14 mouse cellular contexts compared by ENCODE assay signal in the genomic region with DNA sequence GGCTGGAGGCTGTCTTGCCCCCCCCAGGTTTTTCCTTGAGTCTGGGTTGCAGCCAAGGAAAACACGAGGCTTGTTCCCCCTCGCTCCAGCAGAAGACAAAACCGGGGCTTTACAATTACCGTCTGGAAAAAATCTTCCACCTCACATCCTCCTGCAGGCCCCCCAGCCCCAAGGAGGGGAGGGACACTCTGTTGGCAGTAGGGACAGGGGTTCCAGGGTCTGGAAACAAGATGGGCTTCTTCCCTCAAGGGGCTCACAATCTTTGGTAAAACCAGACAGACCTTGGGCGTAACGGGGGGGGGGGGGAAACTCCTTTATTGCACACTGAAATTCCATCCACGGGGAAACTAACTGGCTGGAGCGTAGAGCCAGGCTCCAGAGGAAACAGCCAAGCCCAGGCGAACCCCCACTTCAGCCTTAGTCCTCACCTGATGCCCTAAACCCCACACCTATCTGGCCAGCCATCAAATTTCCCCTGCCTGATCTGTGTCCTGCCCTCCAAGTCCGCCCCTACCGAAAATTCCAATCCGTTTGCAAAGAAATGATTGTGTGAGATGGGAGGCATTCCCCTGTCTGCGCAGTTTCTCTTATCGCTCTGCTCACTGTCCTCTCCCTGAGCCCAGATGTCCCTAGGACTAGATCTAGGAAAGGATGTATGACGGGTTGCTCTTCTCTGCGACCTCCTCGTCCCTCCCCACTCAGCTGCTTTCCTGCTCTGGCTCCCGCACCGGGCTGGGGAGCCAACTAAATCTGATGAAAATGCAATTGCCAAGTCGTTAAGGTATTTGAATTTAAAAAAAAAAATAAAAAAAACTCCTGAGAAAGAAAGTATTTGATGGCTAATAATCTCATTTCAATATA. TPM values are rescaled to one million over a fixed set of nuclear protein-coding genes. Genes with fewer than 3 reads are reported as not detected.
A peak's percentile ranks its signal among the peaks of the same experiment; 100 is the strongest.
DNase-seq lines count a peak whose midpoint lies in the region; ATAC-seq and TF ChIP-seq lines count a peak whose summit lies in the region.
"Had no signal": no experiment of that assay in that cellular context is flagged by ENCODE, and none has a peak within 500 bp of the region (broad histone marks: within the 10 kb centered on the region; RNA-seq: fewer than 3 reads in every experiment).

No protein-coding gene starts in this region.

- peak; percentile 55 for DNase-seq in heart, adult 11 months
- no peak for DNase-seq in heart, adult 8-10 months (ENCODE audit: low spot score)
- DNase-seq in lung, embryonic 14.5 days = peak; percentile 20
- DNase-seq in lung, adult 2 months = no peak
- DNase-seq in thymus, postnatal 4 days = no peak
- DNase-seq: adrenal gland, adult 8-10 months; cerebellum, adult 18-20 months; gastrocnemius, postnatal 14 days; layer of hippocampus, adult 9-11 months had no signal

- no peak overlapping the region for H3K27ac ChIP-seq in lung, embryonic 14.5 days (ENCODE audit: low read depth)
- peak overlapping the region; percentile 31; the same call in 1 of the 2 replicates for H3K27ac ChIP-seq in limb, embryonic 12.5 days
- no peak overlapping the region for H3K27ac ChIP-seq in neural tube, embryonic 15.5 days (replicated peaks)
- H3K27ac ChIP-seq: liver, embryonic 12.5 days had no signal

- no peak for TF ChIP-seq POLR2A in lung, adult 2 months (IDR thresholded peaks at IDR 0.05; ENCODE audit: borderline replicate concordance, extremely low read depth, low read depth, low read length)

- ATAC-seq in lung, embryonic 14.5 days (ENCODE audit: insufficient read depth) = no peak
- ATAC-seq in limb, embryonic 12.5 days (ENCODE audit: insufficient number of reproducible peaks, insufficient read depth, low FRiP score, low TSS enrichment, low read depth) = no peak
- ATAC-seq in neural tube, embryonic 15.5 days (ENCODE audit: low FRiP score) = no peak
- no peak for ATAC-seq in activated CD4-positive, CD25-positive, alpha-beta regulatory T cell, adult 4 months
- ATAC-seq: inflammation-experienced regulatory T-cells, adult 6 months; liver, embryonic 12.5 days had no signal

- H3K4me2 ChIP-seq in lung, embryonic 14.5 days = peak overlapping the region; percentile 81
- peak overlapping the region; percentile 74 for H3K4me2 ChIP-seq in limb, embryonic 12.5 days
- H3K4me2 ChIP-seq in neural tube, embryonic 15.5 days = peak overlapping the region; percentile 40; the same call in 1 of the 2 replicates

- H3K4me1 ChIP-seq in lung, embryonic 14.5 days (ENCODE audit: insufficient read depth) = peaks cover 24% of the 10 kb centered on the region
- H3K4me1 ChIP-seq in lung, adult 2 months (ENCODE audit: control insufficient read depth, insufficient read depth, low read length) = peaks cover 5% of the 10 kb centered on the region; the same call in 1 of the 2 replicates
- peaks cover 62% of the 10 kb centered on the region for H3K4me1 ChIP-seq in limb, embryonic 12.5 days (replicated peaks)
- peaks cover 53% of the 10 kb centered on the region for H3K4me1 ChIP-seq in neural tube, embryonic 15.5 days

- H3K9ac ChIP-seq in lung, embryonic 14.5 days = no peak overlapping the region
- no peak overlapping the region; the same call in 1 of the 2 replicates for H3K9ac ChIP-seq in limb, embryonic 12.5 days (replicated peaks)
- no peak overlapping the region for H3K9ac ChIP-seq in neural tube, embryonic 15.5 days (replicated peaks)
- H3K9ac ChIP-seq: liver, embryonic 12.5 days had no signal

- peaks cover 49% of the 10 kb centered on the region for H3K27me3 ChIP-seq in lung, embryonic 14.5 days (ENCODE audit: insufficient read depth, low read length)
- H3K27me3 ChIP-seq in limb, embryonic 12.5 days = peaks cover 65% of the 10 kb centered on the region
- H3K27me3 ChIP-seq in neural tube, embryonic 15.5 days (replicated peaks) = peaks cover 61% of the 10 kb centered on the region

- 10% methylated on average over 20 of the region's 20 CpGs for WGBS in lung, embryonic 14.5 days
- WGBS in lung, adult 2 months = 18% methylated on average over 20 of the region's 20 CpGs
- 3% methylated on average over 19 of the region's 20 CpGs for WGBS in limb, embryonic 12.5 days
- 7% methylated on average over 20 of the region's 20 CpGs for WGBS in neural tube, embryonic 15.5 days

- H3K4me3 ChIP-seq in lung, embryonic 14.5 days (ENCODE audit: low read depth, low read length) = peak overlapping the region; percentile 16; the same call in 1 of the 2 replicates
- H3K4me3 ChIP-seq in lung, adult 2 months (replicated peaks; ENCODE audit: extremely low read depth, low read depth, low read length) = no peak overlapping the region
- H3K4me3 ChIP-seq in limb, embryonic 12.5 days (replicated peaks) = peak overlapping the region; percentile 9; the same call in 1 of the 2 replicates
- no peak overlapping the region for H3K4me3 ChIP-seq in neural tube, embryonic 15.5 days (replicated peaks)
- H3K4me3 ChIP-seq: liver, embryonic 12.5 days had no signal

- H3K36me3 ChIP-seq in lung, embryonic 14.5 days (ENCODE audit: insufficient read depth) = no peaks in the 10 kb centered on the region
- H3K36me3 ChIP-seq in limb, embryonic 12.5 days = no peaks in the 10 kb centered on the region
- no peaks in the 10 kb centered on the region for H3K36me3 ChIP-seq in neural tube, embryonic 15.5 days
- H3K36me3 ChIP-seq: liver, embryonic 12.5 days had no signal

- no peak for TF ChIP-seq CTCF in lung, embryonic 14.5 days (IDR thresholded peaks at IDR 0.05; ENCODE audit: low read depth)
- no peak for TF ChIP-seq CTCF in lung, adult 2 months (IDR thresholded peaks at IDR 0.05; ENCODE audit: insufficient read depth, low read length)

- no peaks in the 10 kb centered on the region for H3K9me3 ChIP-seq in lung, embryonic 14.5 days (ENCODE audit: low read depth, low read length)
- peaks cover 9% of the 10 kb centered on the region; the same call in 1 of the 2 replicates for H3K9me3 ChIP-seq in limb, embryonic 12.5 days
- no peaks in the 10 kb centered on the region for H3K9me3 ChIP-seq in neural tube, embryonic 15.5 days (replicated peaks)

RNA-seq across cellular contexts. Expression of a gene that starts 5.9 kb away (rescaled TPM):
- total RNA-seq in heart, adult 8-10 months (2022) = not detected
- not detected in 2 replicates for polyA plus RNA-seq in lung, embryonic 14.5 days (2014; fragmentation: Nextera tagmentation; extraction: Ambion mirVana)
- not detected in 2 replicates for polyA plus RNA-seq in lung, adult 2 months (2012; rRNA removed)
- not detected in 2 replicates for polyA plus RNA-seq in limb, embryonic 12.5 days (2016; fragmentation: Nextera tagmentation; extraction: Ambion mirVana)
- polyA plus RNA-seq in neural tube, embryonic 15.5 days (2015; fragmentation: Nextera tagmentation; extraction: Ambion mirVana) = not detected in 2 replicates
- polyA plus RNA-seq in activated CD4-positive, CD25-positive, alpha-beta regulatory T cell, adult 4 months (2017; shearing (Covaris generic)) = not detected
- total RNA-seq: adrenal gland, adult 8-10 months; gastrocnemius, postnatal 14 days had no signal
- polyA plus RNA-seq: inflammation-experienced regulatory T-cells, adult 6 months; liver, embryonic 12.5 days had no signal

RNA-seq across cellular contexts. Expression of a gene that starts 51.0 kb away (rescaled TPM):
- not detected for total RNA-seq in heart, adult 8-10 months (2022)
- polyA plus RNA-seq in lung, embryonic 14.5 days (2014; fragmentation: Nextera tagmentation; extraction: Ambion mirVana) = not detected in 2 replicates
- polyA plus RNA-seq in lung, adult 2 months (2012; rRNA removed) = 0.09 and 0.15 TPM in 2 replicates
- polyA plus RNA-seq in limb, embryonic 12.5 days (2016; fragmentation: Nextera tagmentation; extraction: Ambion mirVana) = not detected in 2 replicates
- polyA plus RNA-seq in neural tube, embryonic 15.5 days (2015; fragmentation: Nextera tagmentation; extraction: Ambion mirVana) = 0.04 TPM in 1 of 2 replicates, not detected in the other
- not detected for polyA plus RNA-seq in activated CD4-positive, CD25-positive, alpha-beta regulatory T cell, adult 4 months (2017; shearing (Covaris generic))
- polyA plus RNA-seq: inflammation-experienced regulatory T-cells, adult 6 months; liver, embryonic 12.5 days had no signal

RNA-seq across cellular contexts. Expression of a gene that starts 57.0 kb away (rescaled TPM):
- not detected for total RNA-seq in heart, adult 8-10 months (2022)
- polyA plus RNA-seq in lung, embryonic 14.5 days (2014; fragmentation: Nextera tagmentation; extraction: Ambion mirVana) = not detected in 2 replicates
- not detected in 2 replicates for polyA plus RNA-seq in lung, adult 2 months (2012; rRNA removed)
- not detected in 2 replicates for polyA plus RNA-seq in limb, embryonic 12.5 days (2016; fragmentation: Nextera tagmentation; extraction: Ambion mirVana)
- polyA plus RNA-seq in neural tube, embryonic 15.5 days (2015; fragmentation: Nextera tagmentation; extraction: Ambion mirVana) = not detected in 2 replicates
- polyA plus RNA-seq in activated CD4-positive, CD25-positive, alpha-beta regulatory T cell, adult 4 months (2017; shearing (Covaris generic)) = not detected
- total RNA-seq: gastrocnemius, postnatal 14 days had no signal
- polyA plus RNA-seq: inflammation-experienced regulatory T-cells, adult 6 months; liver, embryonic 12.5 days had no signal

Comparison
In these comparisons a context has a peak if more than half of its experiments do, and no peak if none do; other contexts are left out.
1. DNase-seq: peak in heart, adult 11 months (single experiment) and lung, embryonic 14.5 days (single experiment); none in heart, adult 8-10 months (single experiment), lung, adult 2 months (single experiment) and thymus, postnatal 4 days (single experiment).
2. H3K4me3 ChIP-seq: peak in lung, embryonic 14.5 days (single experiment) and limb, embryonic 12.5 days (single experiment); none in lung, adult 2 months (single experiment) and neural tube, embryonic 15.5 days (single experiment).
3. Peak in every context shown above with its lines, with median percentiles within 50 percentile points of each other: H3K4me2 ChIP-seq.